Mouse (Mus musculus): ENCODE results near the gene Rab19. TPM values are rescaled to one million over a fixed set of nuclear protein-coding genes. Genes with fewer than 3 reads are reported as not detected.
"Not testable (repeated sequence)": the region's sequence is repeated elsewhere in the genome, so short reads cannot be mapped to it uniquely, and the experiment has no call there.

Rab19 gene
- polyA plus RNA-seq, 1 experiment from 2014 or later, result 0.39 TPM

- 67% methylated on average over 4 of the region's 4 CpGs for WGBS
- Histone ChIP-seq H3K27ac (ENCODE audit: low read depth, low read length) (no peak overlapping the region), H3K4me1 (replicated peaks; ENCODE audit: control insufficient read depth, insufficient read depth, low read length) (no peaks in the 10 kb centered on the region), H3K9me3 (ENCODE audit: control insufficient read depth, low read length) (no peaks in the 10 kb centered on the region; the same call in 1 of the 2 replicates), H3K4me2 (replicated peaks; ENCODE audit: low read depth, low read length) (no peak overlapping the region), H3K9ac (ENCODE audit: low read depth, low read length) (no peak overlapping the region), H3K27me3 (ENCODE audit: control insufficient read depth, insufficient read depth, low read length) (no peaks in the 10 kb centered on the region), H3K4me3 (ENCODE audit: low read depth, low read length) (no peak overlapping the region), H3K36me3 (ENCODE audit: control insufficient read depth, insufficient read depth, low read length) (no peaks in the 10 kb centered on the region)
- ATAC-seq (ENCODE audit: low FRiP score) (no peak), DNase-seq (ENCODE audit: low spot score) (no peak)
These were observed 7.5 kb upstream of the Rab19 start for GRCm38 (mm10) chr6:39373301-39373955.

DNA sequence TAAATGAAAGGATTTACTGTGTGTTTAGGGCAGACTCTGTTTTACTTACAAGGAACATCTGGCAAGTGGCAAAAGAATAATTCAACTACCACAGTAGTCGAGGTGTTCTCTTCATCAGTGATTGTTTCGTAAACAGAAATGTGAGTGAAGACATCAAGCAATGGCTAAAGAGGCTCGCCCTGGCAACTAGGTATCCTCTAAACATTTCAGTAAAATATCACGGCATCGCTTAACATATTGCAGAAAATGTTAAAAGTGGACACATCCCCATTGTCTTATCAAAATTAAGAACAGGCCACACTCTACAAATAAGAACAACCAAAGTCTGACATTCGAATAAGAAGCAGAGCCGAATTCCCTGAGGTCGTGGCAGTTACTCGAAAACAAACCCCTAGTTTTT, 4.2 kb upstream of the Rab19 start:
- ATAC-seq (ENCODE audit: low FRiP score) (no peak), DNase-seq (ENCODE audit: low spot score) (no peak)
- Histone ChIP-seq H3K9me3 (ENCODE audit: control insufficient read depth, low read length) (no peaks in the 10 kb centered on the region; the same call in 1 of the 2 replicates), H3K4me2 (replicated peaks; ENCODE audit: low read depth, low read length) (peak overlapping the region; percentile 66), H3K9ac (ENCODE audit: low read depth, low read length) (peak overlapping the region; percentile 77), H3K27ac (ENCODE audit: low read depth, low read length) (no peak overlapping the region), H3K4me3 (ENCODE audit: low read depth, low read length) (peak overlapping the region; percentile 68), H3K4me1 (replicated peaks; ENCODE audit: control insufficient read depth, insufficient read depth, low read length) (no peaks in the 10 kb centered on the region), H3K27me3 (ENCODE audit: control insufficient read depth, insufficient read depth, low read length) (no peaks in the 10 kb centered on the region), H3K36me3 (ENCODE audit: control insufficient read depth, insufficient read depth, low read length) (no peaks in the 10 kb centered on the region)
- WGBS, result 27% methylated on average over 9 of the region's 9 CpGs

- H3K9ac ChIP-seq (ENCODE audit: low read depth, low read length), result peak within 1 kb of the TSS; percentile 77
- H3K27ac ChIP-seq (ENCODE audit: low read depth, low read length), result peak within 1 kb of the TSS; percentile 42; the same call in 1 of the 2 replicates
- H3K27me3 ChIP-seq (ENCODE audit: control insufficient read depth, insufficient read depth, low read length), result no peaks in the 10 kb centered on the region
- no peaks in the 10 kb centered on the region for H3K36me3 ChIP-seq (ENCODE audit: control insufficient read depth, insufficient read depth, low read length)
- peak within 1 kb of the TSS; percentile 66 for H3K4me2 ChIP-seq (replicated peaks; ENCODE audit: low read depth, low read length)
- H3K9me3 ChIP-seq (ENCODE audit: control insufficient read depth, low read length), result no peaks in the 10 kb centered on the region; the same call in 1 of the 2 replicates
- H3K4me3 ChIP-seq (ENCODE audit: low read depth, low read length), result peak within 1 kb of the TSS; percentile 68
- DNase-seq (ENCODE audit: low spot score) (peak; percentile 90), ATAC-seq (ENCODE audit: low FRiP score) (peak; percentile 93)
- under 1% methylated on average over 41 of the region's 43 CpGs for WGBS
- no peaks in the 10 kb centered on the region for H3K4me1 ChIP-seq (replicated peaks; ENCODE audit: control insufficient read depth, insufficient read depth, low read length)
These were observed 3.6 kb upstream of the Rab19 start, which contains the start of gene Slc37a3 for GRCm38 (mm10) chr6:39377311-39377827. Gene Slc37a3 (minus strand): TSS chr6:39377675.

DNA sequence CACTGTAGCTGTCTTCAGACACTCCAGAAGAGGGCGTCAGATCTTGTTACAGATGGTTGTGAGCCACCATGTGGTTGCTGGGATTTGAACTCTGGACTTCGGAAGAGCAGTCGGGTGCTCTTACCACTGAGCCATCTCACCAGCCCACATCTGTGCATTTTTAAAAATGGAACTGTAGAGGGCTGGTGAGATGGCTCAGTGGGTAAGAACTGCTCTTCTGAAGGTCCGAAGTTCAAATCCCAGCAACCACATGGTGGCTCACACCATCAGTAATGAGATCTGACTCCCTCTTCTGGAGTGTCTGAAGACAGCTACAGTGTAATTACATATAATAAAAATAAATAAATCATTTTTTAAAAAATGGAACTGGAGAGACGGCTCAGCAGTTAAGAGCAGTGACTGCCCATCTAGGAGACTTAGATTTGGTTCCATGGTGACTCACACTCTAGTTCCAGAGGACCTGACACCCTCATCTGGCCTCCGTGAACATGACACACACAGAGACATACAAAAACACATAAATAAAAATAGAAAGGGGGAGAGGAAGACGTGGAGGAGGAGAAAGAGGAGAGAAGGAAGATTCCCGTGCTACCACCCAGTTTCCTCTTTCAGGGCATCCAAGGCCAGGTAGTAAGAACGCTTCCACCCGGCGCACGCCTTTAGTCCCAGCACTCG, 2.7 kb upstream of the Rab19 start:
- not testable (repeated sequence) for H3K9me3 ChIP-seq (ENCODE audit: control insufficient read depth, low read length); H3K4me3 ChIP-seq (ENCODE audit: low read depth, low read length); DNase-seq (ENCODE audit: low spot score); ATAC-seq (ENCODE audit: low FRiP score); H3K27me3 ChIP-seq (ENCODE audit: control insufficient read depth, insufficient read depth, low read length); H3K4me1 ChIP-seq (replicated peaks; ENCODE audit: control insufficient read depth, insufficient read depth, low read length); H3K36me3 ChIP-seq (ENCODE audit: control insufficient read depth, insufficient read depth, low read length); H3K9ac ChIP-seq (ENCODE audit: low read depth, low read length); H3K4me2 ChIP-seq (replicated peaks; ENCODE audit: low read depth, low read length); H3K27ac ChIP-seq (ENCODE audit: low read depth, low read length)
- WGBS, result 86% methylated on average over 12 of the region's 13 CpGs

DNA sequence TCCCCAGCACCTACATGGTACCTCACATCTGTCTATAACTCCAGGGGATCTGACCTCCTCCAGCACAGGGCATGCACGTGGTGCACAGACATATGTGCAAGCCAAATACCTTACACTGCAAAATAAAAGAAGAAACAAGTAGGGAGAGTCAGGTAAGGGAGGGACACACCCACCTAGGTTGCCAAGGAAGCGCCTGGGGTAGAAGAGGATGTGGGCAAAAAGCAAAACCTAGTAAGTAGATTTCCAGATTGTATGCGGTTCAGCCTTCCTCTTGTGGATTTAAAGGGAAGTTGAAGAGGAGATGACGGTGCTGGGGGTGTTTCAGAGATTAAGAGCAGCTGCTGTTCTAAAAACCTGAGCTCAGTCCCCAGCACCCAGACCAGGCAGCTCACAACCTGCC, 1.8 kb upstream of the Rab19 start:
- ATAC-seq (ENCODE audit: low FRiP score) (no peak), DNase-seq (ENCODE audit: low spot score) (no peak)
- H3K4me3 ChIP-seq (ENCODE audit: low read depth, low read length), result no peak overlapping the region
- WGBS, result 65% methylated on average over 4 of the region's 4 CpGs
- no peaks in the 10 kb centered on the region for H3K9me3 ChIP-seq (ENCODE audit: control insufficient read depth, low read length)
- H3K9ac ChIP-seq (ENCODE audit: low read depth, low read length), result no peak overlapping the region
- H3K4me1 ChIP-seq (replicated peaks; ENCODE audit: control insufficient read depth, insufficient read depth, low read length), result no peaks in the 10 kb centered on the region
- no peak overlapping the region for H3K27ac ChIP-seq (ENCODE audit: low read depth, low read length)
- no peaks in the 10 kb centered on the region for H3K36me3 ChIP-seq (ENCODE audit: control insufficient read depth, insufficient read depth, low read length)
- H3K27me3 ChIP-seq (ENCODE audit: control insufficient read depth, insufficient read depth, low read length), result no peaks in the 10 kb centered on the region
- H3K4me2 ChIP-seq (replicated peaks; ENCODE audit: low read depth, low read length), result no peak overlapping the region

- no peaks in the 10 kb centered on the region for H3K36me3 ChIP-seq (ENCODE audit: control insufficient read depth, insufficient read depth, low read length)
- H3K27me3 ChIP-seq (ENCODE audit: control insufficient read depth, insufficient read depth, low read length), result no peaks in the 10 kb centered on the region
- no peak overlapping the region for H3K4me2 ChIP-seq (replicated peaks; ENCODE audit: low read depth, low read length)
- no peak overlapping the region for H3K9ac ChIP-seq (ENCODE audit: low read depth, low read length)
- WGBS, result 82% methylated on average over 8 of the region's 8 CpGs
- H3K4me1 ChIP-seq (replicated peaks; ENCODE audit: control insufficient read depth, insufficient read depth, low read length), result no peaks in the 10 kb centered on the region
- H3K4me3 ChIP-seq (ENCODE audit: low read depth, low read length), result no peak overlapping the region
- ATAC-seq (ENCODE audit: low FRiP score), result no peak
- no peak for DNase-seq (ENCODE audit: low spot score)
- H3K27ac ChIP-seq (ENCODE audit: low read depth, low read length), result no peak overlapping the region
- H3K9me3 ChIP-seq (ENCODE audit: control insufficient read depth, low read length), result no peaks in the 10 kb centered on the region
These were observed 1.2 kb upstream of the Rab19 start for GRCm38 (mm10) chr6:39379749-39380148.

DNA sequence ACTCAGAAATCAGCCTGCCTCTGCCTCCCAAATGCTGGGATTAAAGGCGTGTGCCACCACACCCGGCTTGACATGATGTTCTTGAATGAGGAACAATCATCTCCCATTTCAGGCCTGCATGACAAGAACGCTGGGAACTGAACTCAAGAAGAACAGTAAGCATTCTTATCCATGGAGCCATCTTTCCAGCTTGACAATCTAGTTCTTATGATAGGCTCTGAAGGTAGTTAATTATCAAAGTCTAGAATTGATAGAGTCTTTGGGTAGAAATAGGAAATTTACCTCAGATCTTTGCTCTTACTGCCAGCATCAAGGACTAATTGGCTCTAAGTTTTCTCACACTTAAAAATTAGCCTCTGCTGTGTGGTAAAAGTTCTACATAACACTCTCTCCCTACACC, 699 bp upstream of the Rab19 start:
- H3K4me3 ChIP-seq (ENCODE audit: low read depth, low read length), result no peak overlapping the region
- no peak for ATAC-seq (ENCODE audit: low FRiP score)
- H3K9ac ChIP-seq (ENCODE audit: low read depth, low read length), result no peak overlapping the region
- no peaks in the 10 kb centered on the region for H3K36me3 ChIP-seq (ENCODE audit: control insufficient read depth, insufficient read depth, low read length)
- H3K4me2 ChIP-seq (replicated peaks; ENCODE audit: low read depth, low read length), result no peak overlapping the region
- no peak overlapping the region for H3K27ac ChIP-seq (ENCODE audit: low read depth, low read length)
- H3K9me3 ChIP-seq (ENCODE audit: control insufficient read depth, low read length), result no peaks in the 10 kb centered on the region
- 91% methylated on average over 3 of the region's 3 CpGs for WGBS
- no peak for DNase-seq (ENCODE audit: low spot score)
- H3K4me1 ChIP-seq (replicated peaks; ENCODE audit: control insufficient read depth, insufficient read depth, low read length), result no peaks in the 10 kb centered on the region
- H3K27me3 ChIP-seq (ENCODE audit: control insufficient read depth, insufficient read depth, low read length), result no peaks in the 10 kb centered on the region

- H3K4me1 ChIP-seq (replicated peaks; ENCODE audit: control insufficient read depth, insufficient read depth, low read length), result no peaks in the 10 kb centered on the region
- no peak overlapping the region for H3K9ac ChIP-seq (ENCODE audit: low read depth, low read length)
- WGBS, result 89% methylated on average over 2 of the region's 2 CpGs
- no peak overlapping the region; the same call in 1 of the 2 replicates for H3K27ac ChIP-seq (ENCODE audit: low read depth, low read length)
- H3K4me2 ChIP-seq (replicated peaks; ENCODE audit: low read depth, low read length), result no peak overlapping the region
- ATAC-seq (ENCODE audit: low FRiP score) (no peak), DNase-seq (ENCODE audit: low spot score) (no peak)
- H3K9me3 ChIP-seq (ENCODE audit: control insufficient read depth, low read length), result no peaks in the 10 kb centered on the region
- H3K36me3 ChIP-seq (ENCODE audit: control insufficient read depth, insufficient read depth, low read length), result no peaks in the 10 kb centered on the region
- H3K27me3 ChIP-seq (ENCODE audit: control insufficient read depth, insufficient read depth, low read length), result no peaks in the 10 kb centered on the region
- no peak overlapping the region for H3K4me3 ChIP-seq (ENCODE audit: low read depth, low read length)
These were observed 9.0 kb downstream of the Rab19 start for GRCm38 (mm10) chr6:39389988-39390387.

GRCm38 (mm10) chr6:39395471-39395870, 14.5 kb downstream of the Rab19 start:
- Histone ChIP-seq H3K9ac (ENCODE audit: low read depth, low read length) (no peak overlapping the region), H3K27ac (ENCODE audit: low read depth, low read length) (no peak overlapping the region), H3K36me3 (ENCODE audit: control insufficient read depth, insufficient read depth, low read length) (peaks cover 2% of the 10 kb centered on the region; the same call in 1 of the 2 replicates), H3K4me2 (replicated peaks; ENCODE audit: low read depth, low read length) (no peak overlapping the region), H3K4me1 (replicated peaks; ENCODE audit: control insufficient read depth, insufficient read depth, low read length) (no peaks in the 10 kb centered on the region), H3K9me3 (ENCODE audit: control insufficient read depth, low read length) (no peaks in the 10 kb centered on the region), H3K27me3 (ENCODE audit: control insufficient read depth, insufficient read depth, low read length) (no peaks in the 10 kb centered on the region), H3K4me3 (ENCODE audit: low read depth, low read length) (no peak overlapping the region)
- WGBS, result 87% methylated on average over 4 of the region's 4 CpGs
- DNase-seq (ENCODE audit: low spot score) (no peak), ATAC-seq (ENCODE audit: low FRiP score) (no peak)
